Mouse (Mus musculus) hindbrain, embryonic 10.5 days (tissue): ENCODE measurements around the gene Insc. TPM values are rescaled to one million over a fixed set of nuclear protein-coding genes. Genes with fewer than 3 reads are reported as not detected.

Experiments
- DNase-seq: peaks from one replicate; pipeline ENCODE4 v3.0.0-alpha.2; 2017; ENCODE audit warnings: low spot score
- H3K27ac ChIP-seq: fragments of 300-500 bp; sonication (generic); 2 replicates; pipeline ENCODE4 v1.5.1; 2016; ENCODE audit warnings: mild to moderate bottlenecking, moderate library complexity
- H3K27me3 ChIP-seq: fragments of 300-500 bp; sonication (generic); 2 replicates; pipeline ENCODE4 v1.6.1; 2016; ENCODE audit warnings: mild to moderate bottlenecking; ENCODE audit not compliant: poor library complexity, insufficient read depth, severe bottlenecking
- H3K36me3 ChIP-seq: fragments of 300-500 bp; sonication (generic); 2 replicates; pipeline ENCODE4 v1.6.1; 2016; ENCODE audit warnings: mild to moderate bottlenecking, moderate library complexity
- H3K4me1 ChIP-seq: fragments of 300-500 bp; sonication (generic); replicated peaks from 2 replicates; pipeline ENCODE4 v1.6.1; 2016; ENCODE audit warnings: mild to moderate bottlenecking
- H3K4me3 ChIP-seq: fragments of 300-500 bp; sonication (generic); 2 replicates; pipeline ENCODE4 v1.5.1; 2016; ENCODE audit warnings: mild to moderate bottlenecking, moderate library complexity
- H3K9me3 ChIP-seq: fragments of 300-500 bp; sonication (generic); 2 replicates; pipeline ENCODE4 v1.6.1; 2016; ENCODE audit warnings: mild to moderate bottlenecking, moderate library complexity
- WGBS: fragments of 180-500 bp; shearing (Covaris S2); methylation state at CpG from one replicate; pipeline ENCODE4 v1.1.7; 2016; 5-methylcytosine and 5-hydroxymethylcytosine counted together
- polyA plus RNA-seq: library from polyadenylated mRNA; unstranded; fragments of >200 nt; fragmentation: Nextera tagmentation; extraction: Ambion mirVana; gene quantifications from 2 replicates; pipeline ENCODE4 v1.2.1, GENCODE M21; 2016

Gene Insc
- polyA plus RNA-seq, 1 experiment from 2014 or later, result 8.1 TPM

GRCm38 (mm10) chr7:114807343-114807742 is 63.8 kb downstream of the Insc start:
- Histone ChIP-seq H3K4me3 (no peak overlapping the region), H3K36me3 (0 out of 2 replicates have a peak, but pooled peaks cover 5% of the 10 kb centered on the region), H3K27me3 (no peaks in the 10 kb centered on the region), H3K4me1 (no peaks in the 10 kb centered on the region), H3K27ac (no peak overlapping the region), H3K9me3 (no peaks in the 10 kb centered on the region; the same call in 1 of the 2 replicates)
- DNase-seq, result no peak
- WGBS, result 81% methylated on average over 5 of the region's 5 CpGs

DNA sequence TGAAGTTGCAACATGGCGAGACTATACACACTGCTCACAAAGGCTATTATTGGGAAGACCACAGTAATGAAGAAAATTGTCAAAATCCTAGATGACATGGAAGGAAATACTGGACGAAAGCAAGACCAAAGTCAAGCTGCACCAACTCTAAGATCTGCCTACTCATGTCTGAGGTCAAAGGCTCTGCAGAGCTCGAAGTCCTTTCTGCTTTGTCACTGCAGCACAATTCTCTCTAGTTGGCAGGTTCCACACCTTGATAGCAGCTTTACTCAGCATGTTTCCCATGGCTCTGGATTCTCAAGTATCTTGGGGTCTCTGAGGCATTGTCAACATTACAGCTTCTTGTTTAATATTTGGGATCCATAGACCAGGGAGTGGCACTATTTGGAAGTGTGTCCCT is 64.8 kb downstream of the Insc start:
- no peak for DNase-seq
- Histone ChIP-seq H3K27ac (no peak overlapping the region), H3K9me3 (no peaks in the 10 kb centered on the region; the same call in 1 of the 2 replicates), H3K36me3 (0 out of 2 replicates have a peak, but pooled peaks cover 5% of the 10 kb centered on the region), H3K4me3 (no peak overlapping the region), H3K27me3 (no peaks in the 10 kb centered on the region), H3K4me1 (no peaks in the 10 kb centered on the region)
- 87% methylated on average over 3 of the region's 3 CpGs for WGBS

GRCm38 (mm10) chr7:114817291-114817806 is 73.9 kb downstream of the Insc start:
- peaks cover 7% of the 10 kb centered on the region; the same call in 1 of the 2 replicates for H3K4me1 ChIP-seq
- 9% methylated on average over 6 of the region's 6 CpGs for WGBS
- no peaks in the 10 kb centered on the region for H3K9me3 ChIP-seq
- H3K27me3 ChIP-seq, result peaks cover 5% of the 10 kb centered on the region; the same call in 1 of the 2 replicates
- H3K27ac ChIP-seq, result peak overlapping the region; percentile 6; the same call in 1 of the 2 replicates
- H3K4me3 ChIP-seq, result no peak overlapping the region
- peak; percentile 89 for DNase-seq
- H3K36me3 ChIP-seq, result no peaks in the 10 kb centered on the region

- Histone ChIP-seq H3K4me3 (no peak overlapping the region), H3K27me3 (peaks cover 5% of the 10 kb centered on the region; the same call in 1 of the 2 replicates), H3K27ac (no peak overlapping the region), H3K36me3 (no peaks in the 10 kb centered on the region), H3K9me3 (no peaks in the 10 kb centered on the region), H3K4me1 (peaks cover 7% of the 10 kb centered on the region; the same call in 1 of the 2 replicates)
- no peak for DNase-seq
- 39% methylated on average over 5 of the region's 5 CpGs for WGBS
These were observed 74.4 kb downstream of the Insc start for GRCm38 (mm10) chr7:114817879-114818278.

DNA sequence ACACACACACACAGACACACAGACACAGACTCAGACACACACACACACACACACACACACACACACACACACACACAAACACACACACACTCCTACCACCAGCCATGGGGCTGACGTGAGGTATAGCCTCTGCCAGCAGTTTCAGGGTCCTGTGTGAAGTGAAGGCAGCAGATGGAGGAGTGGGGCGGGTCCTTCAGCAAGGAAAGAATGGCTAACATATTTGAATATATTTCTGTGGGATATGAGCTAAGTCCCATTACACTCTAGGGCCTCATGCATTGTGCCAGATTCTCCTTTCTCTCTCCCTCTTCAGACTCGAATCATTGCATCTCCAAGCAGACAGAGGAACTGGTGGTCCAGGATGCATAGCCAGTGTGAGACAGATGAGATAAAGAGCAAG is 74.9 kb downstream of the Insc start:
- no peak overlapping the region for H3K4me3 ChIP-seq
- peaks cover 7% of the 10 kb centered on the region; the same call in 1 of the 2 replicates for H3K4me1 ChIP-seq
- DNase-seq, result no peak
- H3K36me3 ChIP-seq, result no peaks in the 10 kb centered on the region
- no peak overlapping the region for H3K27ac ChIP-seq
- WGBS, result 81% methylated on average over 3 of the region's 3 CpGs
- no peaks in the 10 kb centered on the region for H3K9me3 ChIP-seq
- H3K27me3 ChIP-seq, result peaks cover 5% of the 10 kb centered on the region; the same call in 1 of the 2 replicates

- WGBS, result 73% methylated on average over 8 of the region's 8 CpGs
- peaks cover 7% of the 10 kb centered on the region; the same call in 1 of the 2 replicates for H3K4me1 ChIP-seq
- no peak overlapping the region for H3K27ac ChIP-seq
- peaks cover 5% of the 10 kb centered on the region; the same call in 1 of the 2 replicates for H3K27me3 ChIP-seq
- no peaks in the 10 kb centered on the region for H3K36me3 ChIP-seq
- no peak for DNase-seq
- no peak overlapping the region for H3K4me3 ChIP-seq
- no peaks in the 10 kb centered on the region for H3K9me3 ChIP-seq
These were observed 75.3 kb downstream of the Insc start for GRCm38 (mm10) chr7:114818836-114819235.

DNA sequence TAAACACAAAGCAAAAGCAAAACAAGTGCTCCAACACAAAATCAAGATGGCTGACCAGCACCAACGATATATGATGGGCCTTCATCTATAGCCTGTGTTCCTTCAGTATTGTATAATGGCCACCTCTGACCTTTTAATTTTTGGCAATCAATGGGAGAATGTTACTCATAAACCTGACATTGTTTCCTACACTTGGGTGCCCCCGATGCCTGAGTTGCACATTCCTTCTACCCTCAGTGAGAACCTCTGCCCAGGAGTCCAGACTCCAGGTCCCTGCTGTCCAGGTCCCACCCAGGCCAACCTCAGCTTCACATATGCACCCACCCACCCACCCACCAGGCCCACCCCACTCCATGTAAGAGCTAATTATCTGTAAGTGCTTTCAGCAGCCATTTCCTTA is 79.2 kb downstream of the Insc start:
- no peaks in the 10 kb centered on the region for H3K27me3 ChIP-seq
- WGBS, result 88% methylated on average over 2 of the region's 2 CpGs
- no peaks in the 10 kb centered on the region for H3K9me3 ChIP-seq
- no peaks in the 10 kb centered on the region for H3K36me3 ChIP-seq
- H3K27ac ChIP-seq, result no peak overlapping the region
- DNase-seq, result no peak
- H3K4me1 ChIP-seq, result no peaks in the 10 kb centered on the region
- no peak overlapping the region for H3K4me3 ChIP-seq

- WGBS, result 91% methylated on average over 4 of the region's 4 CpGs
- H3K4me3 ChIP-seq, result no peak overlapping the region
- no peak for DNase-seq
- no peaks in the 10 kb centered on the region for H3K27me3 ChIP-seq
- no peaks in the 10 kb centered on the region for H3K4me1 ChIP-seq
- no peaks in the 10 kb centered on the region for H3K36me3 ChIP-seq
- H3K27ac ChIP-seq, result no peak overlapping the region
- no peaks in the 10 kb centered on the region for H3K9me3 ChIP-seq
These were observed 83.9 kb downstream of the Insc start for GRCm38 (mm10) chr7:114827360-114827759.

DNA sequence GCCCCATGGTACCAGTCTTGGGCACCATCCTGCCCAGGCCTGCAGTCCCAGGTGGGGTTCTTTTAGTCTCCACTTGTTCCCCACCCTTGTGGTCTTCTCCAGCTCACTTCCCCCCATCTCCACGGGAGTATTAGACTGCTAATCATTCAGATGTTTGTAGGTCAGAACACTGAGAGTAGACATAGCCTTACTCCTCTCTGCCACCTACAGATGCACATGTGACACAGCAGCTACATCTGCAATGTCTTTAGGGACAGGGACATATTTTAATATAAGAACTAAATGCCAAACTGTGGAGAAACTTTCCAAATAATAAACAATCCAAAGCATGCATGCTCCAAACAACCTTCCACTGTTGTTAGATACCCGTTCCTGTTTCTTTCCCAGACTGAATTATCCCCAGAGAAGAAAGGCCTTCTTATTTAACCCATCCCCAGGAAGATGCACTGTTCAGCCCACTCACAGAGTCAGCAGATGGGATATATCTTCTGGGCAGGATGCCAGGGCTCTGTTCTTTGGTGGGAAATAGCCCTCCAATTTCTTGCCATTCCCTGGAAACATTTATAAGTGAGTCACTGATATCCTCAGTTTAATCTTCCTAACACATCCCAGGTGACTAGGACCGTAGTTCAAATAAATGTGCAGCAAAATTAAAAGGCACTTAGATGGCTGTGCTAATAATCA is 88.9 kb downstream of the Insc start:
- H3K27ac ChIP-seq, result no peak overlapping the region
- no peaks in the 10 kb centered on the region for H3K4me1 ChIP-seq
- DNase-seq, result no peak
- H3K27me3 ChIP-seq, result no peaks in the 10 kb centered on the region
- no peaks in the 10 kb centered on the region for H3K9me3 ChIP-seq
- no peaks in the 10 kb centered on the region for H3K36me3 ChIP-seq
- no peak overlapping the region for H3K4me3 ChIP-seq
- 72% methylated on average over 3 of the region's 3 CpGs for WGBS

DNA sequence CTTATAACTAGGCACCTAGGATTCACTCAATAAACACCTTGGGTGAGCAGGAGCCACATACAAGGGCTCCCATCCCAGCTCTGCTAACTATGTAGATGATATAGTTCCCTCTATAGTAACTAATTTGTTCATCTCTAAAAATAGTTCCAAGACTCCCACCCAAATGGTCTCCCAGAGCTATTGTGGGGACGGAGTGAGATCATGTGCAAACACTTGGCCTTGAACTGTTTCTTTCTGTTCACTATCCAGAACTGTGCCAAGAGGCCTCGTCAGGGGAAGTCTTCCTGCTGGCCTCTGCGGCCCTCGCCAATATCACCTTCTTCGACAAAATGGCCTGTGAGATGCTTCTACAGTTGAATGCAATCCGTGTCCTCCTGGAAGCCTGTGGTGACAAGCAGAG is 91.0 kb downstream of the Insc start:
- Histone ChIP-seq H3K27ac (no peak overlapping the region), H3K27me3 (no peaks in the 10 kb centered on the region), H3K9me3 (no peaks in the 10 kb centered on the region), H3K4me3 (no peak overlapping the region), H3K36me3 (no peaks in the 10 kb centered on the region), H3K4me1 (no peaks in the 10 kb centered on the region)
- no peak for DNase-seq
- WGBS, result 89% methylated on average over 6 of the region's 6 CpGs

DNA sequence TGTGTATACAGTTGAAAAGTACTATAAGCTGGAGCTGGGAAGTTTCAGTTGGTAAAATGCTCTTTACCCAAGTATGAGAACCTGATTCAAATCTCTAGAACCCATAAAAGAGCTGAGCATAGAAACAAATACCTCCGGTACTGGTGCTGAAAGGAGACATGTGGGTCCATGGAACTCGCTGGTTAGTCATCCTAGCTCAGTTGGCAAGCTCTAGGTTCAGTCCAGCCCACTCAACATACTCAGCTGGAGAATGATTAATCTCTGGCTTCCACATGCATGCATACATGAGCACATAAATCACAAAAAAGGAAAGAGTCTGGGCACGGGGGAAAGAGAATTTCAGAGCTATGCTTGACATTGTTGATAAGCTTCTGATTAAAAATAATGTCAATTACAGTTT is 93.8 kb downstream of the Insc start:
- Histone ChIP-seq H3K36me3 (no peaks in the 10 kb centered on the region), H3K4me1 (peaks cover 4% of the 10 kb centered on the region; the same call in 1 of the 2 replicates), H3K4me3 (no peak overlapping the region), H3K27ac (no peak overlapping the region), H3K27me3 (no peaks in the 10 kb centered on the region), H3K9me3 (no peaks in the 10 kb centered on the region)
- WGBS, result 85% methylated on average over 3 of the region's 3 CpGs
- DNase-seq, result no peak

- Histone ChIP-seq H3K4me3 (no peak overlapping the region), H3K36me3 (no peaks in the 10 kb centered on the region), H3K27ac (no peak overlapping the region), H3K9me3 (no peaks in the 10 kb centered on the region), H3K4me1 (peaks cover 11% of the 10 kb centered on the region), H3K27me3 (no peaks in the 10 kb centered on the region)
- WGBS, result 72% methylated on average over 5 of the region's 5 CpGs
- DNase-seq, result no peak
These were observed 96.7 kb downstream of the Insc start for GRCm38 (mm10) chr7:114840029-114840745.

DNA sequence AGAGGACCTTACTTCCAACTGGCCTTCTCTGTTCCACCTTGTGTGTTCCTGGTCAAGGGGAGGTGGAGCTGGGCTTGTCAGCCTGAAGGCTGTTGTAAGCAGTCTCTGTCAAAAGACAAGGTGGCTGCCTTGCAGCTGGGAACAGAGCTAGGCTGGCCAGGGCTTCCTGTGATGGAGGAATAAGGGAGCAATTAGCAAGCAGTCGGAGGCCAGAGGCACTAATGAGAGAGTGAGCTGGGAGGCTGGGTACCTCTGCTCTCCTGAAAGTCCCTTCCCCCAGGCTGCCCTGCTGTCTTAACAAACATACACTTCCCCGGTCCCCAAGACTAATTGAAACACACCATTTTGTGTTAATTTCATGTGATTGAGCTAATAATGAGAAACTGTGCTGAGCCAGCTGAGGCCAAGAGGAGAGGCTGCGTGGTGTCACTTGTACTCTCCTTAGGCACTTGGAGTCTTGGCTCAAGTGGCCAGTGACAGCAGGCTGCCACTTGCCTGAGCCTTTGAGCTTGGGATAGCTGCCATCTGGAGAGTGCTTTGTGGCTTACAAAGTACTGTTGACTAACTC is 99.2 kb downstream of the Insc start:
- H3K36me3 ChIP-seq, result no peaks in the 10 kb centered on the region
- H3K4me1 ChIP-seq, result peaks cover 11% of the 10 kb centered on the region
- no peaks in the 10 kb centered on the region for H3K27me3 ChIP-seq
- WGBS, result 43% methylated on average over 3 of the region's 3 CpGs
- H3K27ac ChIP-seq, result peak overlapping the region; percentile 46; the same call in 1 of the 2 replicates
- DNase-seq, result peak; percentile 10
- H3K4me3 ChIP-seq, result no peak overlapping the region
- no peaks in the 10 kb centered on the region for H3K9me3 ChIP-seq
